Mouse (Mus musculus) urinary bladder, postnatal 25 days (tissue): ENCODE results near the gene Gm2022.
"Not testable (repeated sequence)": the region's sequence is repeated elsewhere in the genome, so short reads cannot be mapped to it uniquely, and the experiment has no call there.

ENCODE experiments used
- DNase-seq: peaks from one replicate; pipeline ENCODE4 v3.0.0; 2022; ENCODE audit warnings: low spot score

Gene Gm2022

DNA sequence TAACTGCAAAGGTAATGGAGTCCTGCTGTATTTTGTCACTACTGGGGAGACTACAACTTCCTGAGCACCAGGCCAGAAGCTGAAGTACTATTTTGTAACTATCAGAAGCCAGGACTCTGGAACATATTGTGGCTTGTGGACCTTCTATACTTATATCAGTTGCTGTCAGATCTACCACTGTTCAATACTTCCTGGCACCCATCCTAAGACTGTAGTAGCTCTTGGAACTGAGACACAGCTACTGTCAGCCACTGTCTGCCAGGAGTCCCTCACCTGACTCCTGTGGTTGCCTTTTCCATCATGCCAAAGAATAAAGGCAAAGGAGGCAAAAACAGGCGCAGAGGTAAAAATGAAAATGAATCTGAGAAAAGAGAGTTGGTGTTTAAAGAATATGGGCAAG, at the start of gene Gm2022:
Gm2022 (plus strand) TSS at position 301 of the 400 bp plus-strand sequence.
- not testable (repeated sequence) for DNase-seq

DNA sequence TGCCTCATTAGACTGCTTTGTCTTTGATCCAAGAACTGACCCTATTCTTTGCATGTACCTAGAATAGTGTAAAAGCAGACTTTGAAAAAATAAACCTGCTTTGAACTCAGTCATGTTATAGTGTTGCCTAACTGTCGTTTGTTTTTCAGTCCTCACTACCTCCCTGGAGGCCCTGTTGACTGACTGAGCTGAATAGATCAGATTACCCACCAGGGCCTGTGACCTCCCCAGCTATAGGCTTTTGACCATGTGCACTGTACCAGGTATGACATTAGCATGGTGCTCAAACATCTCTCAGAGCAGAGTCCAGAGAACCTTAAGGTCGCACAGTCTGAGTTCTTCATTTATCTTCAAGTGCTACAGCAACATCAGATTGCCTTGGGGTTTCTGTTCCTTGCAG, 44.5 kb upstream of the Gm2022 start:
- DNase-seq: not testable (repeated sequence)

DNA sequence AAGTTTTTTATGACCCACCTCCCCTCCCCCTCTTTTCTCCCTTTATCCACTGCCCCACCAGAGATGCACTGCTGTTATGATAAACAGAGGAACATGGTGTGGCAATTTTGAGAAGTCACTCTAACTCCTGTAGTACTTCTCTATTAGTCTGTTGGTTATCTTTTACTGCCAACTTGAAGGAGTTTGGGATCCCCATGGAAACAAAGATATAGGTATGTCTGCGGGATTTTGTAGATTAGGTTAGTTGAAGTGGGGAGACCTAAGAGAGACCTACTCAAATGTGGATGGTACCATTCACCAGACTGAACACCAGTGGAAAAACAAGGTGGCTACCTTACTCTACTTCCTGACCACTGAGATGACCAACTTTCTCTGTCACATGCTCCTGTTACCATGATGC, 39.1 kb upstream of the Gm2022 start:
- not testable (repeated sequence) for DNase-seq

DNA sequence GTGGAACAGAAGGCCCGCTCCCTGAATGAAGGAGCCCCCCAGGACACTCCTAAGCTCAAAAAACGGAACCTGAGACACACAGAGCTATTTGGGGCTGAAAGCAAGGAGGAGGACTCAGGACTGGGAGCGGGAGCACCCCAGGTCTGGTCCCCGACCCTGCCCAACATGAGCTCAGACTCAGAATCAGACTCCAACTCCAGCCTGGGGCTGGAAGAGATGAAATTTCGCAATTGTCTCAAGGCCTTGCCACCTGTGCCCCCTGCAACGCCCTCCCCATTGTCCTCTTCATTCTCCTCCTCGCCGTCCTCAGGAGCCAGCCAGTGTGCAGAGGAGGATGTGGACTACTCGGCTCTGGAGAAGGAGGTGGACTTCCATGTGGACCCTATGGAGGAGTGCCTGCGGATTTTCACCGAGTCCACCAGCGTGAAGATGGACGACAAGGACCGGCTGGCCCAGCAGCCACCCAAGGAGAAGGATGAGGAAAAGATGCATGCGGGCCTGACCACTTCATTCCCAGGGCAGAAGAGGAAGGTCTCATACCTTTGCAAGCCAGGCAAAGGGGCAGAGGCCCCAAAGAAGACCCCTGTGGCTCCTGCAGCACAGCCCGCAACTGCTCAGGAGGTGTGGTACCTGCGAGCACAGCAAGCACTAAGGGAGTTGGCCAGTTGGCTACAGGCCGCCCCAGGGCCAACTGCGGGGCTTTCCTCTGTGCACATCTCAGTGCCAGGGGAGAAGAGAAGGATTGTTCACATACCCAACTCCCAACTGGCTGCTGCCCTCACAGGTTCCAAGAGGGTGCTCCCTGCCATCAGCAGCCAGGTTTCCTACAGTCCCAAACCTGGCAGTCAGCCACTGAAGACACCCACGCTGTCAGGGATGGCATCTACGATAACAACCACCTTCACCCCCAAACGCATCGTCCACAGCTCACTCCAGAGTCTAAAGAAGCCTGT, 33.2 kb upstream of the Gm2022 start:
- not testable (repeated sequence) for DNase-seq

DNA sequence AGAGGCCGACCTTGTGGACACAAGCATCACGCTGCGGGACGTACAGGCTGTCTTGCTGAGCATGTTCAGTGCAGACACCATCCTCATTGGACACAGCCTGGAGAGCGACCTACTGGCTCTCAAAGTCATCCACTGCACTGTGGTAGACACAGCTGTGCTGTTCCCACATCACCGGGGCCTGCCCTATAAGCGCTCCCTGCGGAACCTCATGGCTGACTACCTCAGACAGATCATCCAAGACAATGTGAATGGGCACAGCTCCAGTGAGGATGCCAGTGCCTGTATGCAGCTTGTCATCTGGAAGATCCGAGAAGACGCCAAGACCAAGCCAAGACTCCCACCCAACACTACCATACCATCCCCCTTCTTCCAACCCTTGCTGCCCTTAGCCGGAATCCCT, 31.5 kb upstream of the Gm2022 start:
- DNase-seq: not testable (repeated sequence)

DNA sequence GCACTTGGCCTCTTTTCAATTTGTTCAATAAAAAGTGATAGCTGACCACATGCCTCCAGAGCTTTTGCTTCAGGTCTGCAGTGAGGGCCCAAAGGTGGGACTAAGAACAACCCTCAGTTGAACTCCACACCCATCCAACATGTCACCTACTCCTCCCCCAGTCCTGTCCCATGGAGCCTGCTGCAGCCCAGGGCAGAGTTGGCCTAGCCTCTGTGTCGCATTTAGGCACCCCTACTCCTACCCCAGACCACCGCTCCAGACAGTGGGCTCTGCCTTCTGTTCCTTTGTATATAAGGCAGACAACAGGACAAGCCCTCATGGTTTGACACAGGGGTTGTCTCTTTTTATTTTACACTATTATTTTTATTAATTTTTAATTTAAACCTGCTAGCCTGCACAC, 31.1 kb upstream of the Gm2022 start:
- not testable (repeated sequence) for DNase-seq

DNA sequence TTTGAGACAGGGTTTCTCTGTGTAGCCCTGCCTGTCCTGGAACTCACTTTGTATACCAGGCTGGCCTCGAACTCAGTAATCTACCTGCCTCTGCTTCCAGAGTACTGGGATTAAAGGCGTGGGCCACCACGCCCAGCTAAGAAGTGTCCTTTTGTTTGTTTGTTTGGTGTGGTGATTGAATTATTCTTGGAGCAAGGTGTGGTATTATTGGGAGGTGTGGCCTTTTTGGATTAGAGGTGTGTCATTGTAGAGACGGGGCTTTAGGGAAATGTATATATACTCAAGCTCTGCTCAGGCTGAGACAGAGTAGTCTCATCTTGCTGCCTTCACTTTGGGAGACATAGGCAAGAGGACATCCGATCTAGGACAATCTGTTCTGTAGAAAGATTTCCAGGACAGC, 21.4 kb upstream of the Gm2022 start, which contains the start of gene Gm2016:
Gm2016 (plus strand) TSS at position 301 of the 400 bp plus-strand sequence.
- DNase-seq: not testable (repeated sequence)

DNA sequence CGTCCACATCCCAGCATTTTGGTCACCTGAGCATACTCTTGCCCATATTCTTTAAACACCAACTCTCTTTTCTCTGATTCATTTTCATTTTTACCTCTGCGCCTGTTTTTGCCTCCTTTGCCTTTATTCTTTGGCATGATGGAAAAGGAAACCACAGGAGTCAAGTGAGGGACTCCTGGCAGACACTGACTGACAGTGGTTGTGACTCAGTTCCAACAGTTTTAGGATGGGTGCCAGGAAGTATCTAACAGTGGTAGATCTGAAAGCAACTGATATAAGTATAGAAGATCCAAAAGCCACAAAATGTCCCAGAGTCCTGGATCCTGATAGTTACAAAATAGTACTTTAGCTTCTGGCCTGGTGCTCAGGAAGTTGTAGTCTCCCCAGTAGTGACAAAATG, 24.6 kb downstream of the Gm2022 start, which contains the start of gene Gm2035:
Gm2035 (minus strand) TSS at position 137 of the 400 bp plus-strand sequence.
- not testable (repeated sequence) for DNase-seq
